Mouse (Mus musculus) hindbrain, embryonic 11.5 days (tissue): ENCODE results near the gene Cdc42bpg. TPM values are rescaled to one million over a fixed set of nuclear protein-coding genes. Genes with fewer than 3 reads are reported as not detected.
"Not testable (repeated sequence)": the region's sequence is repeated elsewhere in the genome, so short reads cannot be mapped to it uniquely, and the experiment has no call there.

Experiments used
- ATAC-seq: fragments of 200-750 bp; cut with Nextera tagmentation; 2 replicates; pipeline ENCODE4 v1.8.0; 2017; ENCODE audit warnings: mild to moderate bottlenecking, moderate TSS enrichment, moderate library complexity; ENCODE audit not compliant: low FRiP score
- DNase-seq: peaks from one replicate; pipeline ENCODE4 v3.0.0-alpha.2; 2015; ENCODE audit warnings: low spot score
- H3K27ac ChIP-seq: fragments of 300-500 bp; sonication (generic); 2 replicates; pipeline ENCODE4 v1.5.1; 2014; ENCODE audit warnings: mild to moderate bottlenecking, low read depth, low read length
- H3K27me3 ChIP-seq: fragments of 300-500 bp; sonication (generic); 2 replicates; pipeline ENCODE4 v1.6.1; 2014; ENCODE audit warnings: mild to moderate bottlenecking, low read length, moderate library complexity, mixed read lengths; ENCODE audit not compliant: control insufficient read depth, insufficient read depth
- H3K36me3 ChIP-seq: fragments of 300-500 bp; sonication (generic); 2 replicates; pipeline ENCODE4 v1.6.1; 2014; ENCODE audit warnings: mild to moderate bottlenecking, low read length, moderate library complexity, mixed read lengths; ENCODE audit not compliant: control insufficient read depth, insufficient read depth
- H3K4me1 ChIP-seq: fragments of 300-500 bp; sonication (generic); replicated peaks from 2 replicates; pipeline ENCODE4 v1.6.1; 2014; ENCODE audit warnings: low read length, mixed read lengths; ENCODE audit not compliant: control insufficient read depth, insufficient read depth
- H3K4me2 ChIP-seq: fragments of 300-500 bp; sonication (generic); replicated peaks from 2 replicates; pipeline ENCODE4 v1.6.1; 2014; ENCODE audit warnings: mild to moderate bottlenecking, low read depth, low read length
- H3K4me3 ChIP-seq: fragments of 300-500 bp; sonication (generic); 2 replicates; pipeline ENCODE4 v1.5.1; 2014; ENCODE audit warnings: low read depth, low read length
- H3K9ac ChIP-seq: fragments of 300-500 bp; sonication (generic); 2 replicates; pipeline ENCODE4 v1.6.1; 2014; ENCODE audit warnings: low read depth, low read length
- H3K9me3 ChIP-seq: fragments of 300-500 bp; sonication (generic); 2 replicates; pipeline ENCODE4 v1.6.1; 2016; ENCODE audit warnings: low read length; ENCODE audit not compliant: control insufficient read depth
- WGBS: fragments of 180-500 bp; shearing (Covaris S2); extraction: QIAGEN DNeasy Blood & Tissue Kit; methylation state at CpG from one replicate; pipeline ENCODE4 v1.1.7; 2014; 5-methylcytosine and 5-hydroxymethylcytosine counted together
- polyA plus RNA-seq: library from polyadenylated mRNA; unstranded; fragments of >200 nt; fragmentation: Nextera tagmentation; extraction: Ambion mirVana; gene quantifications from 2 replicates; pipeline ENCODE4 v1.2.1, GENCODE M21; 2014

The Cdc42bpg gene
- polyA plus RNA-seq, 1 experiment from 2014 or later, result 0.82 TPM

GRCm38 (mm10) chr19:6307733-6308531 is 1.7 kb downstream of the Cdc42bpg start:
- H3K27me3 ChIP-seq, result no peaks in the 10 kb centered on the region
- no peaks in the 10 kb centered on the region for H3K9me3 ChIP-seq
- no peak for DNase-seq
- H3K4me3 ChIP-seq, result no peak overlapping the region
- no peaks in the 10 kb centered on the region for H3K4me1 ChIP-seq
- no peak overlapping the region for H3K27ac ChIP-seq
- no peak overlapping the region for H3K4me2 ChIP-seq
- H3K9ac ChIP-seq, result no peak overlapping the region
- no peaks in the 10 kb centered on the region for H3K36me3 ChIP-seq
- 87% methylated on average over 9 of the region's 9 CpGs for WGBS
- no peak for ATAC-seq

- WGBS, result 92% methylated on average over 5 of the region's 5 CpGs
- Histone ChIP-seq H3K9me3 (no peaks in the 10 kb centered on the region), H3K27me3 (no peaks in the 10 kb centered on the region), H3K4me2 (no peak overlapping the region), H3K36me3 (no peaks in the 10 kb centered on the region), H3K9ac (no peak overlapping the region), H3K4me3 (no peak overlapping the region), H3K4me1 (no peaks in the 10 kb centered on the region), H3K27ac (no peak overlapping the region)
- no peak for DNase-seq
- no peak for ATAC-seq
Measured at GRCm38 (mm10) chr19:6310181-6310580, 3.9 kb downstream of the Cdc42bpg start.

GRCm38 (mm10) chr19:6311783-6312182 is 5.5 kb downstream of the Cdc42bpg start:
- H3K4me3 ChIP-seq, H3K27me3 ChIP-seq, H3K4me1 ChIP-seq, H3K4me2 ChIP-seq, H3K9me3 ChIP-seq, ATAC-seq, H3K27ac ChIP-seq, H3K36me3 ChIP-seq, DNase-seq, H3K9ac ChIP-seq: not testable (repeated sequence)
- 90% methylated on average over 3 of the region's 3 CpGs for WGBS

GRCm38 (mm10) chr19:6313796-6314195 is 7.5 kb downstream of the Cdc42bpg start:
- H3K36me3 ChIP-seq, result no peaks in the 10 kb centered on the region
- H3K4me3 ChIP-seq, result no peak overlapping the region
- H3K27ac ChIP-seq, result no peak overlapping the region
- H3K27me3 ChIP-seq, result no peaks in the 10 kb centered on the region
- no peaks in the 10 kb centered on the region for H3K4me1 ChIP-seq
- no peaks in the 10 kb centered on the region for H3K9me3 ChIP-seq
- ATAC-seq, result no peak
- no peak for DNase-seq
- no peak overlapping the region for H3K9ac ChIP-seq
- no peak overlapping the region for H3K4me2 ChIP-seq
- 90% methylated on average over 8 of the region's 8 CpGs for WGBS

GRCm38 (mm10) chr19:6314513-6314912 is 8.3 kb downstream of the Cdc42bpg start:
- H3K27ac ChIP-seq, result no peak overlapping the region
- no peaks in the 10 kb centered on the region for H3K4me1 ChIP-seq
- no peaks in the 10 kb centered on the region for H3K27me3 ChIP-seq
- no peak for ATAC-seq
- H3K9me3 ChIP-seq, result no peaks in the 10 kb centered on the region
- DNase-seq, result no peak
- H3K4me3 ChIP-seq, result no peak overlapping the region
- 87% methylated on average over 8 of the region's 8 CpGs for WGBS
- H3K36me3 ChIP-seq, result no peaks in the 10 kb centered on the region
- H3K4me2 ChIP-seq, result no peak overlapping the region
- H3K9ac ChIP-seq, result no peak overlapping the region

- Histone ChIP-seq H3K27me3 (no peaks in the 10 kb centered on the region), H3K27ac (no peak overlapping the region), H3K9me3 (no peaks in the 10 kb centered on the region), H3K36me3 (no peaks in the 10 kb centered on the region), H3K9ac (no peak overlapping the region), H3K4me2 (no peak overlapping the region), H3K4me1 (no peaks in the 10 kb centered on the region), H3K4me3 (no peak overlapping the region)
- DNase-seq (no peak), ATAC-seq (no peak)
- WGBS, result 77% methylated on average over 14 of the region's 14 CpGs
Measured at GRCm38 (mm10) chr19:6315573-6315972, 9.3 kb downstream of the Cdc42bpg start.

- H3K9me3 ChIP-seq, result no peaks in the 10 kb centered on the region
- H3K4me2 ChIP-seq, result no peak overlapping the region
- no peak overlapping the region for H3K27ac ChIP-seq
- no peaks in the 10 kb centered on the region for H3K4me1 ChIP-seq
- no peak for DNase-seq
- 95% methylated on average over 12 of the region's 12 CpGs for WGBS
- no peaks in the 10 kb centered on the region for H3K27me3 ChIP-seq
- no peak overlapping the region for H3K4me3 ChIP-seq
- no peak for ATAC-seq
- H3K9ac ChIP-seq, result no peak overlapping the region
- no peaks in the 10 kb centered on the region for H3K36me3 ChIP-seq
Measured at GRCm38 (mm10) chr19:6318145-6318544, 11.9 kb downstream of the Cdc42bpg start.

- no peak overlapping the region for H3K4me3 ChIP-seq
- no peak for ATAC-seq
- H3K9ac ChIP-seq, result no peak overlapping the region
- H3K36me3 ChIP-seq, result no peaks in the 10 kb centered on the region
- no peak for DNase-seq
- no peaks in the 10 kb centered on the region for H3K27me3 ChIP-seq
- H3K4me1 ChIP-seq, result no peaks in the 10 kb centered on the region
- no peaks in the 10 kb centered on the region for H3K9me3 ChIP-seq
- no peak overlapping the region for H3K27ac ChIP-seq
- no peak overlapping the region for H3K4me2 ChIP-seq
- WGBS, result 87% methylated on average over 8 of the region's 8 CpGs
Measured at GRCm38 (mm10) chr19:6321358-6321757, 15.1 kb downstream of the Cdc42bpg start.
